Mouse (Mus musculus): ENCODE measurements around the gene Rp2. TPM values are rescaled to one million over a fixed set of nuclear protein-coding genes. Genes with fewer than 3 reads are reported as not detected.
"Not testable (repeated sequence)": the region's sequence is repeated elsewhere in the genome, so short reads cannot be mapped to it uniquely, and the experiment has no call there.

Rp2 gene
- 18.2 and 19.0 TPM in 2 replicates for polyA plus RNA-seq (2016; fragmentation: Nextera tagmentation; extraction: Ambion mirVana)

DNA sequence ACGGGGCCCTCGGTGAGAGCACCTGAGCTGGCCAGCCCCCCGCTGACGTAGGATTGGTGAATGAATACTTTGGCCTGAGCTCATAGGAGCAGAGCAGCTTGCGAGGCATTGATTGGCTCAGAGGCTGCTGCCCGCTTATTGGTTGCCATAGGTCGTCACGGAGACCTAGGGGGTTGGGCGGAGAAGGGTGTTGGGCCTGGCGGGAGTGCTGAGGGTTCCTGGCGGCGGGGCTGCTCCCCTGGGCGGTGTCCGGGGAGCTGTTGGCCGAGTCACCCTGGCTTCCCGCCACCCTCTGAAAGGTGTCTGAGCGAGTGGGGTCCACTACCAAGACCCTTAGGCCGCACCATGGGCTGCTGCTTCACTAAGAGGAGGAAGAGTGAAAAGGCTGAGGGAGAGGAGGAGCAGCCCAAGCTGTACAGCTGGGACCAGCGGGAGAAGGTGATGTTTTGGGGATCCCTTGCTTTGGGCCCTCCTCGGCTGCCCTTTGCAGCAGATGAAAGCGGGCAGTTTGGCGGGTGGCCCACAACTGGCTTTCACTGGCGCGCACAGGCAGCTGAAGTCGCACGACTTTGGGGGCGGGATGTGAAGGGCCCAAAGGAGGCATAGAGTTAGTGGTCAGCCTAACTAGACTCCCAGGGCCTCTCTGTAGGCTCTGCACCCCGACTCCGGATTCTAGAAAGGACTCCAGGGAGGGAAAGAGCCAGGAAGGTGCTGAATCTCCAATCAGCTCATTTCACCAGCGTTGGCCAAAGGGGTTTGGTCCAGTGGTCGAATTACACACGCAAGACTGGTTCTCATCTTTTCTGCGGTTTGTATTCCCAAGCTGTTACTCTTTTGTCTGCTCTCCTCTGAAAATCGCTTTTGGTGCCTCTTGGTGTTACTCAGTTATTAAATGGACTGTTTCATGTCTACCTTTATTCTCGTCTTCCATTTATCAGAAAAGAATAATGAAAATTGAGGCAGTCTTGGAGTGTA is at the start of gene Rp2:
Rp2 (plus strand) TSS at position 91 of the 975 bp plus-strand sequence.
- DNase-seq (ENCODE audit: low spot score) = peak; percentile 85
- peak within 1 kb of the TSS; percentile 89 for H3K27ac ChIP-seq (replicated peaks)
- WGBS = 11% methylated on average over 35 of the region's 35 CpGs

DNA sequence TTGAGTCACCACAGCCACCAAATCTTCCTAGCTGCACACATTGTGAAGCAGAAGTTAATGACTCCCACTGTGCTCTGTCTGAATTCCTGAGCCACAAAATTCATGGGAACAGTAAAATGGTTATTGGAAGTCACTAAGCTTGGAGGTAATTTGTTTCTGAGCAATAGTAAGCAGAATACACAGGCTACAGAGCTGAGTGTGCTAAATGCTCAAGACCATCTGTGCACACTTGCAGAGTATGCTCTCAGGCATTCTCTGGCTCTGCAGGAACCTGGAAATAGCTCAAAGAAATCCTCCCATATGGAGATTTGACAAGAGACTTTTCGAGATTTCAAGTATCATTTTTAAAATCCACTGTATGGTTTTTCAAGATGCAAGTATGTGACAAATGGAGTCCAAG is 31.5 kb upstream of the Rp2 start:
- Histone ChIP-seq H3K4me3 (no peak overlapping the region), H3K27ac (replicated peaks) (no peak overlapping the region), H3K9me3 (no peaks in the 10 kb centered on the region), H3K4me1 (no peaks in the 10 kb centered on the region), H3K27me3 (replicated peaks; ENCODE audit: low read depth, poor library complexity, severe bottlenecking) (no peaks in the 10 kb centered on the region), H3K36me3 (replicated peaks) (no peaks in the 10 kb centered on the region)
- WGBS = 80% methylated on average over 1 of the region's 1 CpGs
- DNase-seq (ENCODE audit: low spot score) = no peak

More for the DNA sequence above, at the start of gene Rp2:
- Histone ChIP-seq H3K27me3 (replicated peaks; ENCODE audit: low read depth, poor library complexity, severe bottlenecking) (no peaks in the 10 kb centered on the region), H3K9me3 (no peaks in the 10 kb centered on the region), H3K4me3 (peak within 1 kb of the TSS; percentile 70), H3K36me3 (replicated peaks) (no peaks in the 10 kb centered on the region), H3K4me1 (no peaks in the 10 kb centered on the region)

DNA sequence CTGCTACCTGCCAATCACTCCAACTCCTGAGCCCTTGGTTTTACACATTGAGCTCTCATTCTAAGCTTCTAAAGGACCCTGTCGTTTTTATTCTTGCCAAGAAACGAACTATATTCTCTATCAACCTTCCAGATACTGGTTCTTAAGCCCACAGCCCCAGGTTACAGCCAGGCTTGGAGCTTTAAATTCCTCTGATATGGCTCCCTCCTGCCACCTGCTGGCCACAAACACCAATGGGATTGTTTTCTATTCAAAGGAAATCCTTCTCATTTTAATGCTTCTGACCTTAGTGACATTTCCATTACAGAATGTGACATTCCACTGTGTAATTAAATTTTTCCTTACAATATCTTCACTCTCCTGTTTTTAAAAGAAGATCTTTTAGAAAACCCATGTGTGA is 28.6 kb upstream of the Rp2 start:
- no peaks in the 10 kb centered on the region for H3K36me3 ChIP-seq (replicated peaks)
- 18% methylated on average over 2 of the region's 2 CpGs for WGBS
- no peaks in the 10 kb centered on the region for H3K9me3 ChIP-seq
- no peak overlapping the region for H3K27ac ChIP-seq (replicated peaks)
- H3K4me3 ChIP-seq = no peak overlapping the region
- no peaks in the 10 kb centered on the region for H3K27me3 ChIP-seq (replicated peaks; ENCODE audit: low read depth, poor library complexity, severe bottlenecking)
- DNase-seq (ENCODE audit: low spot score) = peak; percentile 34
- H3K4me1 ChIP-seq = no peaks in the 10 kb centered on the region

DNA sequence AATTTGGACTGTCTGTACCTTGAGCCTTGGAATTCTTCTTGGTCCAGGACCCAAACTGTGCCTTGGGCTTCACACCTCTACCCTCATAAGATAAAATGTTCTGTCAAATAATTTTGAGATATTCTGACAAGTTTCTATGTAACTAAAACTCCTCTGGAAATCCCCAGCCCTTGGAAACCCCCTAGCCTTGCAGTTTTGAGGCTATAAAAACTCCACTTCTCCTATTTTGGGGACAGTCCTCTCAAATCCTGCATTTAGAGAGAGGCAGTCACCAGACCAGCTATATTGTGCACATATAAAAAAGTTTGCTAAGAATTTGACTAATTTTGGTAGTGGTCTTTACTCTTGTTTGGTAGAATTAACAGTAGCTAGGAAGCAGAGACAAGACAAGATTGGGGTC is 19.3 kb upstream of the Rp2 start:
- Histone ChIP-seq H3K36me3 (replicated peaks) (no peaks in the 10 kb centered on the region), H3K4me1 (no peaks in the 10 kb centered on the region), H3K27ac (replicated peaks) (no peak overlapping the region), H3K4me3 (no peak overlapping the region), H3K27me3 (replicated peaks; ENCODE audit: low read depth, poor library complexity, severe bottlenecking) (no peaks in the 10 kb centered on the region), H3K9me3 (no peaks in the 10 kb centered on the region)
- no peak for DNase-seq (ENCODE audit: low spot score)

DNA sequence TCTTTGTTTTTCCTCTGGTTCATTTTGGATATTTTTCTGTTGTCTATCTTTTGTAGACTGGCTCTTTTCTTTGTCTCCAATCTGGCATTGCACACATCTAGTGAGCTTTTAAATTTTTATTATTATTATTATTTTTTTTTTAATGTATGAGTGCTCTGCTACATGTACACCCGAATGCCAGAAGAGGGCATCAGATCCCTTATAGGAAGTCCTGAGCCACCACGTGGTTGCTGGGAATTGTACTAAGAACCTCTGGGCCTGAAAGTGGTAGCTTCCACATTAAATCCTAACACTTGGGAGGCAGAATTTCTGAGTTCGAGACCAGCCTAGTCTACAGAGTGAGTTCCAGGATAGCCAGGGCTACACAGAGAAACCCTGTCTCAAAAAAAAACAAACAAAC is 17.9 kb upstream of the Rp2 start:
- Histone ChIP-seq H3K4me1 (no peaks in the 10 kb centered on the region), H3K36me3 (replicated peaks) (no peaks in the 10 kb centered on the region), H3K9me3 (no peaks in the 10 kb centered on the region), H3K4me3 (no peak overlapping the region), H3K27me3 (replicated peaks; ENCODE audit: low read depth, poor library complexity, severe bottlenecking) (no peaks in the 10 kb centered on the region), H3K27ac (replicated peaks) (no peak overlapping the region)
- 68% methylated on average over 3 of the region's 3 CpGs for WGBS
- no peak for DNase-seq (ENCODE audit: low spot score)

DNA sequence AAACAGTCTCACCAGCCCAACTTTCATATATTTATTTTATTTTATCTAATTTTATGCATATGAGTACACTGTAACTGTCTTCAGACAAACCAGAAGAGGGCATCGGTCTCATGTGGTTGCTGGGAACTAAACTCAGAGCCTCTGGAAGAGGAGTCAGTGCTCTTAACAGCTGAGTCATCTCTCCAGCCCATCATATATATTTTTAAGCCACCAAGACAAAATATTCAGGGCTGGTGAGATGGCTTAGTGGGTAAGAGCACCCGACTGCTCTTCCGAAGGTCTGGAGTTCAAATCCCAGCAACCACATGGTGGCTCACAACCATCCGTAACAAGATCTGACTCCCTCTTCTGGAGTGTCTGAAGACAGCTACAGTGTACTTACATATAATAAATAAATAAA is 14.0 kb upstream of the Rp2 start:
- H3K4me1 ChIP-seq; H3K36me3 ChIP-seq (replicated peaks); H3K9me3 ChIP-seq; DNase-seq (ENCODE audit: low spot score); H3K4me3 ChIP-seq; H3K27me3 ChIP-seq (replicated peaks; ENCODE audit: low read depth, poor library complexity, severe bottlenecking); H3K27ac ChIP-seq (replicated peaks): not testable (repeated sequence)
- 90% methylated on average over 4 of the region's 4 CpGs for WGBS

DNA sequence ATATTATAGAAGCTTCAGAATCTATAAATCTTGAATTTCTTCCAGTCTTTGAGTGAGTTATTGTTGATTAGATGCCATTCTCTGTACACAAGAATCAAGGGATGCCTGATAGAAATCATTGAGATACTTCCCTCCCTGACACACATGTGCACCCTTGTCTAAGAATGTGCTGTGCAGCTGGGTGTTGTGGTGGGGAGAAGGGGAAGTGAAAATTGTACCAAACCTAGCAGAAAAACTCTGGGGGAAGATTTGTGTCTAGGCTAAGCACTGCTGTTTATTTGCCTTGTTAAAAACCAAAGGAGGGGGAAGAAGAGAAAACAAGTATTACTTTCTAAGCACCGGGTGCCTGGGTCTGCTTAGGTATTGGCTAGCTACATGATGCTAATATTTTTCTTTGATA is 9.0 kb upstream of the Rp2 start:
- WGBS = 92% methylated on average over 1 of the region's 1 CpGs
- no peaks in the 10 kb centered on the region for H3K9me3 ChIP-seq

DNA sequence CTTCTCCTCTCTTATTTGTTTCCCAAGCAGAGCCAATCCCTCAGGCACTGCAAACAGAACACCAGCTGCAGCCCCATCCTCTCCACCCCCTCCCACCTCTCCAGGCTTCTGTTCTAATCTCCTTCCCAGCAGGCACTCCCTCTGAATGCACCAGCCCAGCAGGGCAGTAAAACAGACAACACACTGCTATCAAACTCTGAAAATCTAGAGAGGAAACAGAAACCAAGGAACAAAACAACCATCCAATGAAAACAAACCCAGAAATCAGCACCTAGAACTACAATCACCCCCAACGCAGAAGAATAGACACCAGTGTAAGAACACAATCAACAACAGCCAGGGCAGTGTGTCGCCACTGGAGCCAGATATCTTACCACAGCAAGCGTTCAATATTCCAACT is 8.0 kb upstream of the Rp2 start:
- H3K4me1 ChIP-seq = no peaks in the 10 kb centered on the region
- H3K36me3 ChIP-seq (replicated peaks) = no peaks in the 10 kb centered on the region
- no peak overlapping the region for H3K27ac ChIP-seq (replicated peaks)
- H3K9me3 ChIP-seq = no peaks in the 10 kb centered on the region
- 39% methylated on average over 3 of the region's 3 CpGs for WGBS
- DNase-seq (ENCODE audit: low spot score) = peak; percentile 8
- H3K27me3 ChIP-seq (replicated peaks; ENCODE audit: low read depth, poor library complexity, severe bottlenecking) = no peaks in the 10 kb centered on the region
- no peak overlapping the region for H3K4me3 ChIP-seq

More for the DNA sequence above, 9.0 kb upstream of the Rp2 start:
- Histone ChIP-seq H3K4me1 (no peaks in the 10 kb centered on the region), H3K36me3 (replicated peaks) (no peaks in the 10 kb centered on the region), H3K4me3 (no peak overlapping the region), H3K27me3 (replicated peaks; ENCODE audit: low read depth, poor library complexity, severe bottlenecking) (no peaks in the 10 kb centered on the region), H3K27ac (replicated peaks) (no peak overlapping the region)
- no peak for DNase-seq (ENCODE audit: low spot score)

DNA sequence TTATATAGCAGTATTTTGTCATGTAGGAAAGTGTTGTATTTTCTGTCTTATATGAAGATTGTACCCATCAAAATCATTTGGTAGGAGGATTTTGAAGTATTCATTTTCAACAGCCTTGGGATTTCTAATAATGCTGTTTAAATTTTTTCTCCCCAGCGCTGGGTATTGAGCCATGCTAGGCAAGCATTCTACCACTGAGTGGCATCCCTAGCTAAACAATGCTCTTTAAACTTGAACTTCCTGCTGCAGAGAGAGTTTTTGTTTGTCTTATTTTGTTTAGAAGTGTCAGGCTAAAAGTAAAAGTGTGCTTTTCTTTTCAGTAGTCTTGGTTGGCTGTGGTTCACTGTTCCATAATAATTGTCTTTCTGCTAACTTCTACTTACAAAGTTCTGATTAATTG is 1.8 kb downstream of the Rp2 start:
- H3K36me3 ChIP-seq (replicated peaks) = no peaks in the 10 kb centered on the region
- no peaks in the 10 kb centered on the region for H3K27me3 ChIP-seq (replicated peaks; ENCODE audit: low read depth, poor library complexity, severe bottlenecking)
- DNase-seq (ENCODE audit: low spot score) = no peak
- peak overlapping the region; percentile 41 for H3K4me3 ChIP-seq
- no peak overlapping the region for H3K27ac ChIP-seq (replicated peaks)
- H3K4me1 ChIP-seq = no peaks in the 10 kb centered on the region
- H3K9me3 ChIP-seq = no peaks in the 10 kb centered on the region
- 69% methylated on average over 1 of the region's 1 CpGs for WGBS

DNA sequence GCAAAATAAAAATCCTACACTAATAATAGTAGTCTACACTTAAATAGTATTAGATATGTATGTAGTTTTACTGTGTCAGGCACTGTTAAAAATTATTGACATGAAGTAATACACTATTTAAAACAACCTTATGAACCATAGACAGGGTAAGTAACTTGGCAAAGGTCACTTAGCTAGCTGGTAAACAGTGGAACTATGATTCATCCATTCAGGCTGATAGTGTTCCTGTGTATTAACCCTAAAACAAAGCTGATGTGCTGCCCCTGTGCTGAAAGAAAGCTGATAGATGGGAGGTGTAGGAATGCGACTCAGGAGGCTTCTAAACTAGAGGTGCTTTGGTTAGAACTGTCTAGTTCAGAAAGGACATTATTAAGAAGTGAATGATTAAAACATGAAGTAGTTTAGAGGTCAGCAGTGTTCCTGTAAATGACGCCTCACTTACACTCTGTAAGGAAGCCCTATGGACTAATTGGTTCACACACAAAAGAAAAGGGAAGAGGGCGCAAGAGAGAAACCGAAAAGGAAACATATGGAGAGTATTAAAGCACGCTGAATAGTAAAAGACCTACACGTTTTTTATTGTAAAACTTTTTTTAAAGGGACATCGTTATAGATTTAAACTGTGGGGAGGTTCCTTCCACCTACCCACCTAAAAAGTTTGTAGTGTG is 15.2 kb downstream of the Rp2 start:
- WGBS = 69% methylated on average over 7 of the region's 7 CpGs
- H3K9me3 ChIP-seq = no peaks in the 10 kb centered on the region
- peaks cover 18% of the 10 kb centered on the region for H3K36me3 ChIP-seq (replicated peaks)
- no peak for DNase-seq (ENCODE audit: low spot score)
- no peaks in the 10 kb centered on the region for H3K4me1 ChIP-seq
- H3K27ac ChIP-seq (replicated peaks) = no peak overlapping the region
- no peak overlapping the region for H3K4me3 ChIP-seq
- no peaks in the 10 kb centered on the region for H3K27me3 ChIP-seq (replicated peaks; ENCODE audit: low read depth, poor library complexity, severe bottlenecking)

DNA sequence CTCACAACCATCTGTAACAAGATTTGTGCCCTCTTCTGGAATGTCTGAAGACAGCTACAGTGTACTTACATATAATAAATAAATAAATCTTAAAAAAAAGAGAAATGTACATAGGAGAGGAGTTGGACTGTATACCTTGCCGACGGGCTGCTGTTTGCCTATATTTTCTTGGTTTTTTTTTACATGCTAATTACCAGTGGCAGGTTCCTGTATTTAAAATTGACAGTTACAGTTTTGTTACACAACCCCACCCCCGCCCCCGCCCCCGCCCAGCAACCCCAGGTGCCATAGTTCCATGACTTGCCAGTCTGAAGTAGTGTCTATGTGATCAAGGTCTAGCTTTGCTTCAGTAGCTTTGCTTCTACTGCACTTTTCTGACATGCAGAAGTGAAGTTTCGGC is 18.0 kb downstream of the Rp2 start:
- Histone ChIP-seq H3K4me3 (no peak overlapping the region), H3K27ac (replicated peaks) (no peak overlapping the region), H3K27me3 (replicated peaks; ENCODE audit: low read depth, poor library complexity, severe bottlenecking) (no peaks in the 10 kb centered on the region), H3K9me3 (no peaks in the 10 kb centered on the region), H3K4me1 (no peaks in the 10 kb centered on the region), H3K36me3 (replicated peaks) (peaks cover 16% of the 10 kb centered on the region)
- WGBS = 93% methylated on average over 6 of the region's 6 CpGs
- no peak for DNase-seq (ENCODE audit: low spot score)

DNA sequence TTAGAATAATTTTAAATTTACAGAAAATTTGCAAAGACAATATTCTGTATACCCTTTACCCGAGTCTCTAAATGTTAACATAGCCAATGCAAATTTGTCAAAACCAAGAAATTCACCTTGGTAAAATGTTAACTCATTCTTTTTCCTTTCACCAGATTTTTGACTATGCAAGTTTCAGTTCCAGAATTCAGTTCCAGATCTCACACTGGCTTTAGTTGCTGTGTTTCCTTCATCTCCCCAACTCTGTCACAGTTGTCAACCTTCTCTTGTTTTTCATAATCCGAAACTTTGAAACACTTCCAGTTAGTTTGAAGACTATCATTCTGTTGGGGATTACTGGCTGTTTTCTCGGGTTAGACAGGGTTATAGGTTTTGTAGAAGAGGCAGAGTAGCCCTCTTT is 22.7 kb downstream of the Rp2 start:
- H3K9me3 ChIP-seq = no peaks in the 10 kb centered on the region
- no peaks in the 10 kb centered on the region for H3K4me1 ChIP-seq
- DNase-seq (ENCODE audit: low spot score) = no peak
- 84% methylated on average over 3 of the region's 3 CpGs for WGBS
- no peak overlapping the region for H3K27ac ChIP-seq (replicated peaks)
- H3K4me3 ChIP-seq = no peak overlapping the region
- peaks cover 8% of the 10 kb centered on the region for H3K36me3 ChIP-seq (replicated peaks)
- H3K27me3 ChIP-seq (replicated peaks; ENCODE audit: low read depth, poor library complexity, severe bottlenecking) = no peaks in the 10 kb centered on the region

DNA sequence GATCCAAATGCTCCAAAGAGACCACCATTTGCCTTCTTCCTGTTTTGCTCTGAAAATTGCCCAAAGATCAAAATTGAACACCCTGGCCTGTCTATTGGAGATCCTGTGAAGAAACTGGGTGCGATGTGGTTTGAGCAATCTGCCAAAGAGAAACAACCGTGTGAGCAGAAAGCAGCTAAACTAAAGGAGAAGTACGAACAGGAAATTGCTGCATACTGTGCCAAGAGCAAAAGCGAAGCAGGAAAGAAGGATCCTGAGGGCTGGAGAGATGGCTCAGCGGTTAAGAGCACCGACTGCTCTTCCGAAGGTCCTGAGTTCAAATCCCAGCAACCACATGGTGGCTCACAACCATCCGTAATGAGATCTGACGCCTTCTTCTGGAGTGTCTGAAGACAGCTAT is 27.7 kb downstream of the Rp2 start:
- not testable (repeated sequence) for H3K27ac ChIP-seq (replicated peaks); H3K36me3 ChIP-seq (replicated peaks); DNase-seq (ENCODE audit: low spot score); H3K4me1 ChIP-seq; H3K27me3 ChIP-seq (replicated peaks; ENCODE audit: low read depth, poor library complexity, severe bottlenecking); H3K4me3 ChIP-seq; H3K9me3 ChIP-seq
- WGBS = 88% methylated on average over 9 of the region's 9 CpGs
